Comparison of ENCODE assay signal across 8 mouse cellular contexts in genomic region chr4:45015615-45016014, GRCm38 (mm10). TPM values are rescaled to one million over a fixed set of nuclear protein-coding genes. Genes with fewer than 3 reads are reported as not detected.
DNase-seq lines count a peak whose midpoint lies in the region; ATAC-seq and TF ChIP-seq lines count a peak whose summit lies in the region.

No protein-coding gene starts in this region.

- H3K4me2 ChIP-seq in intestine, embryonic 14.5 days (ENCODE audit: low read length), result no peak overlapping the region
- no peak overlapping the region for H3K4me2 ChIP-seq in intestine, embryonic 15.5 days (replicated peaks)
- 0 out of 2 replicates have a peak overlapping the region, but pooled peaks have one; percentile 23 for H3K4me2 ChIP-seq in CH12.LX (ENCODE audit: insufficient read depth, low read depth, poor library complexity, severe bottlenecking)

- TF ChIP-seq EP300 in CH12.LX (IDR thresholded peaks at IDR 0.05; ENCODE audit: low read length), result no peak

- H3K9ac ChIP-seq in intestine, embryonic 14.5 days (ENCODE audit: low read length), result no peak overlapping the region
- H3K9ac ChIP-seq in intestine, embryonic 15.5 days, result no peak overlapping the region
- no peak overlapping the region for H3K9ac ChIP-seq in CH12.LX (ENCODE audit: insufficient read depth, low read depth)

- TF ChIP-seq POLR2A in CH12.LX (IDR thresholded peaks at IDR 0.05; ENCODE audit: low read depth, low read length), result no peak

- ATAC-seq in intestine, embryonic 14.5 days (replicated peaks; ENCODE audit: low FRiP score, low TSS enrichment, low read depth), result no peak
- ATAC-seq in intestine, embryonic 15.5 days, result no peak
- ATAC-seq in erythroid progenitor cell, adult 5-6 weeks (replicated peaks; ENCODE audit: low FRiP score, poor library complexity, severe bottlenecking), result no peak

- H3K36me3 ChIP-seq in intestine, embryonic 14.5 days (ENCODE audit: control insufficient read depth, insufficient read depth, low read length), result no peaks in the 10 kb centered on the region
- no peaks in the 10 kb centered on the region for H3K36me3 ChIP-seq in intestine, embryonic 15.5 days
- H3K36me3 ChIP-seq in CH12.LX (replicated peaks in 1 of 2; ENCODE audit: control insufficient read depth in 1 of 2, insufficient read depth in 1 of 2, low read length in 1 of 2), result peaks cover 0 to 6% of the 10 kb centered on the region in 2 experiments

- peak; percentile 66 to 90 for TF ChIP-seq CTCF in CH12.LX (conservative IDR thresholded peaks at IDR 0.05 in 1 of 2, IDR thresholded peaks at IDR 0.05 in 1 of 2; ENCODE audit: low read depth in 2 of 2, low read length in 2 of 2)

- H3K9me3 ChIP-seq in intestine, embryonic 14.5 days (ENCODE audit: control insufficient read depth, low read length), result no peaks in the 10 kb centered on the region
- no peaks in the 10 kb centered on the region for H3K9me3 ChIP-seq in intestine, embryonic 15.5 days
- no peaks in the 10 kb centered on the region for H3K9me3 ChIP-seq in CH12.LX (replicated peaks; ENCODE audit: low read length)

- TF ChIP-seq RAD21 in CH12.LX (IDR thresholded peaks at IDR 0.05; ENCODE audit: low read depth, low read length), result peak; percentile 92

- no peaks in the 10 kb centered on the region for H3K27me3 ChIP-seq in intestine, embryonic 14.5 days (replicated peaks; ENCODE audit: control insufficient read depth, insufficient read depth, low read length)
- H3K27me3 ChIP-seq in intestine, embryonic 15.5 days (replicated peaks), result no peaks in the 10 kb centered on the region
- H3K27me3 ChIP-seq in CH12.LX (replicated peaks), result no peaks in the 10 kb centered on the region

- peaks cover 3% of the 10 kb centered on the region for H3K79me2 ChIP-seq in CH12.LX (replicated peaks; ENCODE audit: control insufficient read depth, extremely low read depth, insufficient read depth, poor library complexity, severe bottlenecking)

- DNase-seq in intestine, embryonic 14.5 days (ENCODE audit: low spot score), result peak; percentile 71
- DNase-seq in CH12.LX (ENCODE audit: extremely low read depth), result peak; percentile 69
- peak; percentile 81 for DNase-seq in brain, adult 2 months (ENCODE audit: low read depth, low spot score)
- peak; percentile 57 to 81 for DNase-seq in frontal cortex, postnatal 36 days (ENCODE audit: low spot score in 2 of 2)
- peak; percentile 55 to 83 for DNase-seq in layer of hippocampus, postnatal 14 days (ENCODE audit: low spot score in 2 of 2)
- peak; percentile 81 for DNase-seq in naive thymus-derived CD4-positive, alpha-beta T cell, adult 2 months (ENCODE audit: low read depth)

- no peak overlapping the region for H3K4me3 ChIP-seq in intestine, embryonic 14.5 days (ENCODE audit: low read depth, low read length)
- H3K4me3 ChIP-seq in intestine, embryonic 15.5 days (replicated peaks), result no peak overlapping the region
- H3K4me3 ChIP-seq in CH12.LX (replicated peaks in 1 of 3; ENCODE audit: low read depth in 2 of 3, low read length in 2 of 3, poor library complexity in 1 of 3), result no peak overlapping the region

- dilution Hi-C loops in CH12.LX (cut with MboI; ENCODE audit: extremely low pct_ligation_motif_present, extremely low pct_unique_long_range_greater_than_20kb, low sequenced_read_pairs), result no loop called here

- peaks cover 16% of the 10 kb centered on the region for H3K4me1 ChIP-seq in intestine, embryonic 14.5 days (replicated peaks; ENCODE audit: control insufficient read depth, insufficient read depth, low read length)
- peaks cover 20% of the 10 kb centered on the region for H3K4me1 ChIP-seq in intestine, embryonic 15.5 days (replicated peaks)
- H3K4me1 ChIP-seq in CH12.LX (ENCODE audit: control insufficient read depth in 1 of 2, insufficient read depth in 2 of 2), result peaks cover 10 to 38% of the 10 kb centered on the region in 2 experiments

- no peak overlapping the region for H3K27ac ChIP-seq in intestine, embryonic 14.5 days (ENCODE audit: low read depth)
- no peak overlapping the region for H3K27ac ChIP-seq in intestine, embryonic 15.5 days
- no peak overlapping the region for H3K27ac ChIP-seq in CH12.LX (ENCODE audit: insufficient read depth, low read depth)

- in situ Hi-C loops in CH12.LX (cut with MboI; ENCODE audit: low pct_ligation_motif_present, low pct_unique_long_range_greater_than_20kb, low sequenced_read_pairs), result no loop called here

- 11% methylated on average over 3 of the region's 3 CpGs for WGBS in intestine, embryonic 14.5 days
- WGBS in intestine, embryonic 15.5 days, result 11% methylated on average over 3 of the region's 3 CpGs

TF ChIP-seq in CH12.LX, 34 proteins besides CTCF, POLR2A, EP300 and RAD21:
- TF ChIP-seq ZC3H11A (IDR thresholded peaks at IDR 0.05; ENCODE audit: low read depth, low read length) (no peak), KAT2A (IDR thresholded peaks at IDR 0.05; ENCODE audit: insufficient replicate concordance, low read length) (no peak), IRF4 (IDR thresholded peaks at IDR 0.05; ENCODE audit: low read depth, low read length) (0 out of 2 replicates have a peak, but pooled peaks have one; percentile 10), ZKSCAN1 (IDR thresholded peaks at IDR 0.05; ENCODE audit: borderline replicate concordance, low read depth, low read length) (no peak), PAX5 (IDR thresholded peaks at IDR 0.05; ENCODE audit: low read length) (no peak), CHD2 (IDR thresholded peaks at IDR 0.05; ENCODE audit: low read length) (peak; percentile 71; the same call in 1 of the 2 replicates), JUND (conservative IDR thresholded peaks at IDR 0.05; ENCODE audit: low read depth, low read length) (0 out of 2 replicates have a peak, but pooled peaks have one; percentile 25), JUN (IDR thresholded peaks at IDR 0.05; ENCODE audit: insufficient read depth, low read depth, low read length) (no peak), SIN3A (IDR thresholded peaks at IDR 0.05; ENCODE audit: low read length) (peak; percentile 49; the same call in 1 of the 2 replicates), ELF1 (IDR thresholded peaks at IDR 0.05; ENCODE audit: low read depth, low read length) (peak; percentile 40), POLR2AphosphoS2 (IDR thresholded peaks at IDR 0.05; ENCODE audit: low read depth, low read length) (no peak), CHD1 (IDR thresholded peaks at IDR 0.05; ENCODE audit: low read depth, low read length) (no peak), SMC3 (IDR thresholded peaks at IDR 0.05; ENCODE audit: low read depth, low read length) (peak; percentile 67)

RNA-seq across cellular contexts. Expression of gene Polr1e, which starts 2.8 kb away (rescaled TPM):
- 41.8 and 44.8 TPM in 2 replicates for polyA plus RNA-seq in intestine, embryonic 14.5 days (2014; fragmentation: Nextera tagmentation; extraction: Ambion mirVana)
- polyA plus RNA-seq in intestine, embryonic 15.5 days (2015; fragmentation: Nextera tagmentation; extraction: Ambion mirVana), result 34.8 and 35.9 TPM in 2 replicates
- total RNA-seq in CH12.LX (2012; rRNA removed) (37.2 and 52.7 TPM in 2 replicates), CH12.LX (2014; rRNA removed) (87.7 and 94.9 TPM in 2 replicates)
- 78.6 and 83.0 TPM in 2 replicates for polyA plus RNA-seq in CH12.LX (2012; ENCODE audit: insufficient read length, low read depth)
- 10 to 100 TPM; 11.9 to 14.8 TPM for total RNA-seq in layer of hippocampus, postnatal 14 days (2021)
- 10.1 and 12.6 TPM in 2 replicates for total RNA-seq in erythroid progenitor cell, adult 5-6 weeks (2015; ENCODE audit: low replicate concordance)
- total RNA-seq in erythroid progenitor cell, adult 5-6 weeks (2017; ENCODE audit: low replicate concordance), result 4.1 and 12.1 TPM in 2 replicates

RNA-seq across cellular contexts. Expression of gene Zbtb5, which starts 3.4 kb away (rescaled TPM):
- polyA plus RNA-seq in intestine, embryonic 14.5 days (2014; fragmentation: Nextera tagmentation; extraction: Ambion mirVana), result 21.4 and 23.7 TPM in 2 replicates
- 15.8 and 16.5 TPM in 2 replicates for polyA plus RNA-seq in intestine, embryonic 15.5 days (2015; fragmentation: Nextera tagmentation; extraction: Ambion mirVana)
- 6.7 and 10.0 TPM in 2 replicates for total RNA-seq in CH12.LX (2012; rRNA removed)
- 9.4 and 10.4 TPM in 2 replicates for total RNA-seq in CH12.LX (2014; rRNA removed)
- 8.1 and 8.2 TPM in 2 replicates for polyA plus RNA-seq in CH12.LX (2012; ENCODE audit: insufficient read length, low read depth)
- total RNA-seq in layer of hippocampus, postnatal 14 days (2021), result 10 to 100 TPM; 12.1 to 12.7 TPM
- total RNA-seq in erythroid progenitor cell, adult 5-6 weeks (2015; ENCODE audit: low replicate concordance), result 8.3 and 15.5 TPM in 2 replicates
- total RNA-seq in erythroid progenitor cell, adult 5-6 weeks (2017; ENCODE audit: low replicate concordance), result 9.3 and 20.2 TPM in 2 replicates

RNA-seq across cellular contexts. Expression of gene Grhpr, which starts 34.4 kb away (rescaled TPM):
- 64.3 and 70.6 TPM in 2 replicates for polyA plus RNA-seq in intestine, embryonic 14.5 days (2014; fragmentation: Nextera tagmentation; extraction: Ambion mirVana)
- 102 and 112 TPM in 2 replicates for polyA plus RNA-seq in intestine, embryonic 15.5 days (2015; fragmentation: Nextera tagmentation; extraction: Ambion mirVana)
- total RNA-seq in CH12.LX (2012; rRNA removed), result 43.4 and 76.6 TPM in 2 replicates
- 106 and 107 TPM in 2 replicates for total RNA-seq in CH12.LX (2014; rRNA removed)
- polyA plus RNA-seq in CH12.LX (2012; ENCODE audit: insufficient read length, low read depth), result 174 and 204 TPM in 2 replicates
- 10 to 100 TPM; 18.7 to 21.3 TPM for total RNA-seq in layer of hippocampus, postnatal 14 days (2021)
- 2.5 TPM in 1 of 2 replicates, not detected in the other for total RNA-seq in erythroid progenitor cell, adult 5-6 weeks (2015; ENCODE audit: low replicate concordance)
- total RNA-seq in erythroid progenitor cell, adult 5-6 weeks (2017; ENCODE audit: low replicate concordance), result 3.2 and 14.9 TPM in 2 replicates
